Mouse (Mus musculus) heart, embryonic 12.5 days (tissue): Measurements from ENCODE around the gene Prrt1. TPM values are rescaled to one million over a fixed set of nuclear protein-coding genes. Genes with fewer than 3 reads are reported as not detected.

Source experiments
- ATAC-seq: fragments of 200-750 bp; cut with Nextera tagmentation; 2 replicates; pipeline ENCODE4 v1.8.0; 2017; ENCODE audit warnings: moderate TSS enrichment, moderate library complexity; ENCODE audit not compliant: insufficient number of reproducible peaks, low FRiP score
- H3K27ac ChIP-seq: fragments of 300-500 bp; sonication (generic); 2 replicates; pipeline ENCODE4 v1.5.1; 2016; ENCODE audit warnings: mild to moderate bottlenecking, moderate library complexity; ENCODE audit not compliant: poor library complexity, severe bottlenecking
- H3K27me3 ChIP-seq: fragments of 300-500 bp; sonication (generic); replicated peaks from 2 replicates; pipeline ENCODE4 v1.6.1; 2016; ENCODE audit warnings: mild to moderate bottlenecking, moderate library complexity
- H3K36me3 ChIP-seq: fragments of 300-500 bp; sonication (generic); 2 replicates; pipeline ENCODE4 v1.6.1; 2016; ENCODE audit warnings: mild to moderate bottlenecking, moderate library complexity
- H3K4me1 ChIP-seq: fragments of 300-500 bp; sonication (generic); replicated peaks from 2 replicates; pipeline ENCODE4 v1.6.1; 2016; ENCODE audit warnings: mild to moderate bottlenecking
- H3K4me2 ChIP-seq: fragments of 300-500 bp; sonication (generic); 2 replicates; pipeline ENCODE4 v1.6.1; 2016; ENCODE audit warnings: mild to moderate bottlenecking, moderate library complexity
- H3K4me3 ChIP-seq: fragments of 300-500 bp; sonication (generic); 2 replicates; pipeline ENCODE4 v1.5.1; 2016; ENCODE audit warnings: mild to moderate bottlenecking
- H3K9ac ChIP-seq: fragments of 300-500 bp; sonication (generic); 2 replicates; pipeline ENCODE4 v1.6.1; 2016; ENCODE audit warnings: mild to moderate bottlenecking, moderate library complexity
- H3K9me3 ChIP-seq: fragments of 300-500 bp; sonication (generic); replicated peaks from 2 replicates; pipeline ENCODE4 v1.6.1; 2016; ENCODE audit warnings: mild to moderate bottlenecking, moderate library complexity
- WGBS: fragments of 180-500 bp; shearing (Covaris S2); methylation state at CpG from one replicate; pipeline ENCODE4 v1.1.7; 2016; 5-methylcytosine and 5-hydroxymethylcytosine counted together
- polyA plus RNA-seq: library from polyadenylated mRNA; unstranded; fragments of >200 nt; fragmentation: Nextera tagmentation; extraction: Ambion mirVana; gene quantifications from 2 replicates; pipeline ENCODE4 v1.2.1, GENCODE M21; 2016

Gene Prrt1
- polyA plus RNA-seq, 1 experiment from 2014 or later = not detected

DNA sequence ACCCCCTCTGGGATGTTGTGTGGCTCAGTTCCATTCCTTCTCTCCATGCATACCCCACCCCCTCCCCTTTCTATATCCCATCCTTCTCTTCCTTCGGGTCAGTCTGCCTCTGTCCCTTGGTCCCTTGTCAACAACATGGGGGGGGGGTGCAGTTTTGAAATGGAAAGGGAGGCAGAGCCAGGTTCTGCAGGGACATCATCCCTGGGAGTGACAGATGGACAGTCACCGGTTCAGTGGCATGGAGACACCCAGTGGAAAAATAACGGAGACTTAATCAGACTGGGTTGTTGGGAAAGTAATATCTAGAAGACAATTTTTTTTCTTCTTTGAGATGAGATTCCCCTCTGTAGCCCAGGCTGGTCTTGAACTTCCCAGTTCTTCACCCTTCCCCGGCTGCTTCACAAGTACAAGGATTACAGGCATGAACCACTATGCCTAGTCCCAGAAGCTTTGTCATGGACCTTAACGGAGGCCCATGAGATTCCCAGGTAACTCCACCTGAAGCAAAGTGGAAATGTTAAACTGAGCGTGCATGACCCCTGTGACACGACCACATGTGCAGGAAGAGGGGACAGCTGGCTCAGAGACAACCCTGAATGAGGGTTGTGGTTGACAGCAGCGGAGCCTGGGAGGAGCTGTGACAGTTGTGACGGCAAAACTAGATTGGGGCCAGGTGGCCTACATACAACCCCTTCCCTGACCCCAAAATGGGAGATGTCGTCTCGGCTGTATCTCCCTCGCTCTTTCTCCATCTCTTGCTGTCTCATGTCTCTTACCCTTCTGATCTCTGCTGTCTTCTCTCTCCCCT, 667 bp downstream of the Prrt1 start:
- no peak overlapping the region for H3K9ac ChIP-seq
- H3K36me3 ChIP-seq = peaks cover 8% of the 10 kb centered on the region
- H3K4me1 ChIP-seq = peaks cover 49% of the 10 kb centered on the region
- peak overlapping the region; percentile 95; the same call in 1 of the 2 replicates for H3K4me2 ChIP-seq
- H3K9me3 ChIP-seq = no peaks in the 10 kb centered on the region
- H3K27ac ChIP-seq = no peak overlapping the region
- 16% methylated on average over 12 of the region's 12 CpGs for WGBS
- peaks cover 57% of the 10 kb centered on the region for H3K27me3 ChIP-seq
- ATAC-seq = no peak
- peak overlapping the region; percentile 38 for H3K4me3 ChIP-seq

- ATAC-seq = no peak
- Histone ChIP-seq H3K9ac (peak overlapping the region; percentile 12; the same call in 1 of the 2 replicates), H3K4me2 (peak overlapping the region; percentile 57), H3K27me3 (peaks cover 57% of the 10 kb centered on the region), H3K9me3 (no peaks in the 10 kb centered on the region), H3K27ac (no peak overlapping the region), H3K4me3 (peak overlapping the region; percentile 38), H3K4me1 (peaks cover 46% of the 10 kb centered on the region), H3K36me3 (0 out of 2 replicates have a peak, but pooled peaks cover 2% of the 10 kb centered on the region)
- 2% methylated on average over 37 of the region's 48 CpGs for WGBS
Observed at GRCm38 (mm10) chr17:34630761-34631301, 1.5 kb downstream of the Prrt1 start.

- Histone ChIP-seq H3K27me3 (peaks cover 57% of the 10 kb centered on the region), H3K4me2 (peak overlapping the region; percentile 71), H3K9me3 (no peaks in the 10 kb centered on the region), H3K9ac (peak overlapping the region; percentile 61; the same call in 1 of the 2 replicates), H3K27ac (no peak overlapping the region), H3K4me1 (peaks cover 37% of the 10 kb centered on the region), H3K36me3 (no peaks in the 10 kb centered on the region), H3K4me3 (peak overlapping the region; percentile 42)
- no peak for ATAC-seq
- 7% methylated on average over 12 of the region's 12 CpGs for WGBS
Observed at GRCm38 (mm10) chr17:34631647-34632046, 2.3 kb downstream of the Prrt1 start.

GRCm38 (mm10) chr17:34632261-34632691, 2.9 kb downstream of the Prrt1 start:
- Histone ChIP-seq H3K4me3 (peak overlapping the region; percentile 42), H3K27ac (no peak overlapping the region), H3K27me3 (peaks cover 62% of the 10 kb centered on the region), H3K36me3 (no peaks in the 10 kb centered on the region), H3K9me3 (no peaks in the 10 kb centered on the region), H3K4me2 (peak overlapping the region; percentile 71), H3K4me1 (peaks cover 37% of the 10 kb centered on the region), H3K9ac (peak overlapping the region; percentile 61)
- WGBS = under 1% methylated on average over 26 of the region's 26 CpGs
- ATAC-seq = no peak

DNA sequence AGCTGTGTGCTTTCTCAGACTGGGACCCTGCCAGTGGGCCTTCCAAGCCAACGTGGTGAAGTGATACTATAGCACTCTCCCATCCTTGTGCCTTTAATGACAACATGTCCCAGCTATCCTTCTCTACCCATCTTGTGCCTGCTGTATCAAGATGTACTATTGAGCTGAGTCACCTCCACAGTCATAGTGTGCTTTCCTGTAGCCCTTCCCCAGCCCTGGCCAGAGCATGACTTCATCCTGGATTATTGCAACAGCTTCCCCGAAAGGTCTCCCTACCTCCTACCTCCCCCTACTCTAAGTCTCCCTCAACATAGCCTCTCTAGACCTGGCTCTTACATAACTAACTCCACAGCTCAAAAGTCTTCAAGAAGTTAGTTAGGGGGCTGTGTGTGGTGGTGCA, 6.3 kb downstream of the Prrt1 start:
- H3K4me2 ChIP-seq = no peak overlapping the region
- H3K9ac ChIP-seq = no peak overlapping the region
- no peak overlapping the region for H3K4me3 ChIP-seq
- peaks cover 46% of the 10 kb centered on the region for H3K27me3 ChIP-seq
- ATAC-seq = no peak
- no peak overlapping the region for H3K27ac ChIP-seq
- peaks cover 17% of the 10 kb centered on the region for H3K4me1 ChIP-seq
- no peaks in the 10 kb centered on the region for H3K36me3 ChIP-seq
- H3K9me3 ChIP-seq = no peaks in the 10 kb centered on the region
- WGBS = 52% methylated on average over 2 of the region's 2 CpGs

DNA sequence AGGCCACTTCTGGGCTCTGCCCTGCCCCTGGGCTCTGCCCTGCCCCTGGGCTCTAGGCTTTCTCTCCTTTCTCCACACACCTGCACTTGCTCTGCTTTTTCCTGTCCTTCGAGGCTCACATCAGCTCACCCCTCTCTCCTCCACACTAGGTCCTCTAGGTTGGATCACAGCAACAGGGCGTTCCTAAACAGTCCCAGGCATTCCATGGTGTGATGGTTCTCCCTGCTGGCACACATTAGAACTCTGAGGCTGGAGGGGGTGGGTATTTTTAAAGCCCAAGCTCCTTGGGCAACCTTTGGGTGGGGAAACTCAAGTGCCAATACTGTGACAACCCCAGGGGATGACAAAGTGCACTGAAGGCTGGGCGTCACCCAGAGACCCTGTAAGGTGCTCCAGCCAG, 8.1 kb downstream of the Prrt1 start:
- H3K4me3 ChIP-seq = no peak overlapping the region
- no peaks in the 10 kb centered on the region for H3K36me3 ChIP-seq
- ATAC-seq = no peak
- H3K4me1 ChIP-seq = peaks cover 12% of the 10 kb centered on the region
- no peak overlapping the region for H3K27ac ChIP-seq
- no peak overlapping the region for H3K4me2 ChIP-seq
- H3K9ac ChIP-seq = no peak overlapping the region
- 50% methylated on average over 3 of the region's 3 CpGs for whole genome bisulfite sequencing
- H3K9me3 ChIP-seq = no peaks in the 10 kb centered on the region
- peaks cover 28% of the 10 kb centered on the region for H3K27me3 ChIP-seq

DNA sequence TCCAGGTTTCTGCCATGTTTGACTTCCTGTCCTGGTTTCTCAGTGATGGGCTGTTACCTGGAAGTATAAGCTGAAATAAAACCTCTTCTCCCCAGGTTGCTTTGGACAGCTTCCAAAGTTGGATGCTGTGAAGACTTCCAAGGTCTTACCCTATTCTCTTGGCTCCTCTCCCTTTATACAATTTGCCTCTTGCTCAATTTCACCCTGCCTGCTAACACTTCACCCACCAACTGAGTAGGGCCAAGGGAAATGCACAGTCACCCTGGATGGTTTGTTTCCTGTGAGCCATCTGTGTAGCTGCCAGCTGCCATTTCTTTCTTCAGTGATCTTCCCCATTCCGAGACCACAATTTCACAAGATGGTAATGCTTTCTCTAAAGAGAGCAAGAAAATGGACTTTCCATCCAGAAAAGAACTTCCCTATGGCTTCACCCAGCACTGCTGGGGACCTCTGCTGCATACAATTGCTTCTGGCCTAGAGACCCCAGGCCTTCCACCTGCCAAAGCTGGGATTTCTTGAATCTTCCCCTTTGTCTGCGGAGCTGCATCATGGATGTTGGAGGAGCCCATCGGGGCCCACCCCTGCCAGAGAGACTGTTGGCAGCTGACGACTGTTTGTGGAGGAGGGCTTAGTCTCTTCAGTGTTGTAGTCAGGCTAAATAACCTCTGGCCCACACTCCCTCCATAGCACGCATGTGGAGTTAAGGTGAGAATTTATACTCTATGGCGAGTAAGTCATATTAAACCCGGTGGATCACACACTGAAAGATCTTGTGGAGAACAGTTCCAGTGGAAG, 10.3 kb downstream of the Prrt1 start:
- WGBS = 74% methylated on average over 7 of the region's 7 CpGs
- H3K4me3 ChIP-seq = no peak overlapping the region
- ATAC-seq = no peak
- H3K9me3 ChIP-seq = no peaks in the 10 kb centered on the region
- H3K27ac ChIP-seq = no peak overlapping the region
- H3K9ac ChIP-seq = no peak overlapping the region
- H3K36me3 ChIP-seq = no peaks in the 10 kb centered on the region
- no peak overlapping the region for H3K4me2 ChIP-seq
- peaks cover 9% of the 10 kb centered on the region; the same call in 1 of the 2 replicates for H3K27me3 ChIP-seq
- H3K4me1 ChIP-seq = peaks cover 12% of the 10 kb centered on the region

- Histone ChIP-seq H3K4me3 (no peak overlapping the region), H3K9me3 (no peaks in the 10 kb centered on the region), H3K36me3 (peaks cover 4% of the 10 kb centered on the region; the same call in 1 of the 2 replicates), H3K4me1 (peaks cover 22% of the 10 kb centered on the region), H3K27ac (peak overlapping the region; percentile 71), H3K27me3 (peaks cover 9% of the 10 kb centered on the region; the same call in 1 of the 2 replicates), H3K4me2 (peak overlapping the region; percentile 18; the same call in 1 of the 2 replicates), H3K9ac (0 out of 2 replicates have a peak overlapping the region, but pooled peaks have one; percentile 30)
- no peak for ATAC-seq
- WGBS = 17% methylated on average over 11 of the region's 11 CpGs
Observed at GRCm38 (mm10) chr17:34640778-34641601, 11.7 kb downstream of the Prrt1 start.

DNA sequence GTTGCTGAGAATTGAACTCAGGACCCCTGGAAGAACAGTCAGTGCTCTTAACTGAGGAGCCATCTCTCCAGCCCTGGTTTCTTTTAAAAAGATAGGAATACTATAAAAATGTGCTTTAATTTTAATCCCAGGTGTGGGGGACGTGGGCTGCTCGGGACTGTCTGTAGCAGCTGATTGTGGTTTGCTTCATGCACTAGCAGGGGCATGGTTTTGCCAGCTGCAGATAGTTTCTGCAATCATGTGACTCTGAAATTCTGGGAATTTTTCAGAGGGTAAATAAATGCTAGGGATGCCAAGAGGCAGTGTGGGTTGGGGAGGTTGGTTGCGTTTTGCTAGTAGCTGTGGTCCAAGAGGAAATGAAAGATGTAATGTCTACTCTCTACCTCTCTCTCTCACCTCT, 12.6 kb downstream of the Prrt1 start:
- WGBS = 76% methylated on average over 3 of the region's 3 CpGs
- no peak overlapping the region for H3K4me3 ChIP-seq
- peaks cover 5% of the 10 kb centered on the region; the same call in 1 of the 2 replicates for H3K36me3 ChIP-seq
- peaks cover 29% of the 10 kb centered on the region for H3K4me1 ChIP-seq
- no peak overlapping the region for H3K27ac ChIP-seq
- no peak overlapping the region for H3K9ac ChIP-seq
- H3K4me2 ChIP-seq = no peak overlapping the region
- no peaks in the 10 kb centered on the region for H3K9me3 ChIP-seq
- ATAC-seq = no peak
- H3K27me3 ChIP-seq = peaks cover 8% of the 10 kb centered on the region; the same call in 1 of the 2 replicates

- Histone ChIP-seq H3K36me3 (peaks cover 5% of the 10 kb centered on the region; the same call in 1 of the 2 replicates), H3K9me3 (no peaks in the 10 kb centered on the region), H3K4me1 (peaks cover 38% of the 10 kb centered on the region), H3K4me3 (no peak overlapping the region), H3K4me2 (no peak overlapping the region), H3K27ac (no peak overlapping the region), H3K27me3 (no peaks in the 10 kb centered on the region), H3K9ac (no peak overlapping the region)
- WGBS = 89% methylated on average over 4 of the region's 4 CpGs
- no peak for ATAC-seq
Observed at GRCm38 (mm10) chr17:34643379-34643778, 14.0 kb downstream of the Prrt1 start.
